Mouse (Mus musculus) ES-E14 (cell line): Measurements from ENCODE around the gene Pnma1.

Experiments used
- CHD2 ChIP-seq: IDR thresholded peaks from 2 replicates; pipeline ENCODE4 v1.6.1; 2014; ENCODE audit warnings: mild to moderate bottlenecking, low read depth, low read length, inconsistent platforms
- HCFC1 ChIP-seq: IDR thresholded peaks from 2 replicates; pipeline ENCODE4 v1.6.1; 2012; ENCODE audit warnings: low read length, inconsistent platforms, borderline replicate concordance; ENCODE audit not compliant: insufficient read depth
- ZC3H11A ChIP-seq: IDR thresholded peaks from 2 replicates; pipeline ENCODE4 v1.6.1; 2012; ENCODE audit warnings: low read depth, mild to moderate bottlenecking, inconsistent platforms, low read length, borderline replicate concordance

DNA sequence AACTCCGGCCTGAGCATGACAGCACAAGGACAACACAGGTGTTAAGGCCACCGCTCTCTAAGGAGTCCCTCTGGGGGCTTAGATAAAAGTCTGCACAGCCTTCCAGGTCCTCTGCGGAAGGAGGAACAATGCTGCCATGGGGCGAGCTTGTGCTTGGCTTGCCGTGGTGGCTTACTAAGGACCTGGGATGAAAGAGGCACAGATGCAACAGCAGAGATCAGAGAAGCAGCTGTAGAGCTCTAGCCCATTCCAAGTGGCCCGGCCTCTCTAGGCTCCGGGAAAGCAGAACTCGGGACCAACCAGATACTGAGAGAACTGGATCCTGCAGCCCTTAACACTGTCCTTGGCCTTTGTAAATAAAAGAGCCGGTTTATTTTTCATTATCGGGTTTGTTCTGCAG, 3.6 kb upstream of the Pnma1 start:
- TF ChIP-seq HCFC1 (no peak), CHD2 (no peak), ZC3H11A (no peak)
